Mouse (Mus musculus): ENCODE measurements around the gene Ddx54.
A peak's percentile ranks its signal among the peaks of the same experiment; 100 is the strongest.

The Ddx54 gene

DNA sequence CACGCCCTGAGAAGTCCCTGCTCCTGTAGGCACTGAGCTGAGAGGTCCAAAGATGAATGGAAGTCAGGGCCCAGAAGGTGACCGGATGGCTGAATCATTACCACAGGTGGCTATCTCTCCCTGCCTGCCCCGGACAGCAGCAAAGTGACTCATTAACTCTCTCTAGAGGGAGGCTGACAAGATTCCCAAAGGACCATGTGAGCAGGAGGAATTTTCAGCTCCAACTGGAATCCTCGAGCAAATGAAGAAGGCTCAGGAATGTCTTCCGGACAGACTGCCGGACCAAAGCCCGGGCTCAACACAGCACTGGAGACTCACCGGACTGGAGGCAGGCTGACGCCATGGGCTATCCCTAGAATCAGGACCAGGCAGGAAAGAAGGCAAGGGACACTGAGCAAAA lies 30.5 kb upstream of the Ddx54 start:
- DNase-seq (ENCODE audit: low spot score) = no peak

GRCm38 (mm10) chr5:120583511-120583910 lies 29.0 kb upstream of the Ddx54 start:
- no peak for DNase-seq (ENCODE audit: low spot score)

GRCm38 (mm10) chr5:120584968-120585367 lies 27.6 kb upstream of the Ddx54 start:
- no peak for DNase-seq (ENCODE audit: low spot score)

- DNase-seq (ENCODE audit: low spot score) = no peak
Measured at GRCm38 (mm10) chr5:120586741-120587615, 25.6 kb upstream of the Ddx54 start.

DNA sequence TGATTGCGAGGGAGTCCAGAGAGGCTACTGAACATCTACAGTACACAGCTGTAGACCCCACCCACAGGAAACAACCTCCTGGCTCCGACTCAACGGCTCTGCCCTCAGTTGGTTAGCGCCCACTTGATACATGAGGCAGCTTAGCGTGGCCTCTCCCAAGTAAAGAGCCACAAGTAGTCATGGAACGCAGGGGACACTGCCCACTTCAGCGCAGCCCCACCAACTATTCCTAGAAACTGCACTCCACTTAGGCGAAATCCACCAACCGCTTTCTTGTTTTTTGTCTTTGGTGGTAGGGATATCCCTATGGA lies 25.0 kb upstream of the Ddx54 start:
- no peak for DNase-seq (ENCODE audit: low spot score)

GRCm38 (mm10) chr5:120587940-120588568 lies 24.5 kb upstream of the Ddx54 start:
- no peak for DNase-seq (ENCODE audit: low spot score)

DNA sequence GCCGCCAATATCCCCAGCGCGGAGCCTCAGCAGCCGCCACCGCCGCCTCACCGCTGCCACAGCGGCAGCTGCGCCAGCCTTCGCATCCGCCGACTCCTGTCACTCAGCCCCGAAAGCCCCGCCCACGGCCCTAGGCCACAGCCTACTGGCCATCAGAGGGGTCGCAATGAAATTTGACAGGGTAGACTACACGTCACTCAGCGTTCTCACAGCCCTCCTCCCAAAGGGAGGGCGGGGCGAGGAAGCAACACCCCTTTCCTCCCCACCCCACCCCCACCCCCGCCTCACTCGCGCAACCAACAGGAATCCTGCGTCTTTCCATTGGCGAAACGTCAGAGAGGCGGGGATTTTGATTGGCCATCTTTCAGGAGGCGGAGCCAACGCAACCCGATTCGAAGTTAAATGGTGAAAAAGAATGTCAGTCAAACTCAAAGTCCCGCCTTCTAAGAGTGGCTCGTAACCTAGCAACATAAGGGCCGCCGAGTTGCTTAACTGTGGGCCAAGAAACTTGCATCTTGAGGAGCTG lies 23.9 kb upstream of the Ddx54 start, which contains the start of the genes Tpcn1 and Iqcd:
Gene Tpcn1 (minus strand): TSS at position 105 of the 526 bp plus-strand sequence.
Gene Iqcd (plus strand): TSS at position 448 of the 526 bp plus-strand sequence.
- DNase-seq (ENCODE audit: low spot score) = peak; percentile 99

- no peak for DNase-seq (ENCODE audit: low spot score)
Measured at GRCm38 (mm10) chr5:120590356-120591010, 22.1 kb upstream of the Ddx54 start.

- no peak for DNase-seq (ENCODE audit: low spot score)
Measured at GRCm38 (mm10) chr5:120592141-120592540, 20.4 kb upstream of the Ddx54 start.

- no peak for DNase-seq (ENCODE audit: low spot score)
Measured at GRCm38 (mm10) chr5:120594485-120594884, 18.1 kb upstream of the Ddx54 start.

DNA sequence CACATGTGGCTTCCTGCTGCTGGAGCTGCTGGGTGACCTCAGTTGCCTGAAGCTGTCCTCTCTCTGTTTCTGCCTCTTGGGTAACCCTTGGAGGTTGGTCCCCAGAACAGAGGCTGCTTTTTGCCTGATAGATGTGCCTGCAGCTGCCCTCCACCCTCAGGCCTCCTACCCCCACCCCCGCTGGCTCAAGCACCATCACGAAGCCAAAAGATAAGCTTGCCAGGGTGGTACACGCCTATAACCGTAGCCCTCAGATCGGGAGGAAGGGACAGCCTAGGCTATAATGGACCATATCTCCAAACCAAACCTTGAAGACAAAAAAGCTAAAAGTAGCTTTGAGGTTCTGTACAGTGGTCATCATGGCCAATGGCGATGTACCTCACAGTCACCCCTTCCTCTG lies 12.9 kb upstream of the Ddx54 start:
- DNase-seq (ENCODE audit: low spot score) = no peak

DNA sequence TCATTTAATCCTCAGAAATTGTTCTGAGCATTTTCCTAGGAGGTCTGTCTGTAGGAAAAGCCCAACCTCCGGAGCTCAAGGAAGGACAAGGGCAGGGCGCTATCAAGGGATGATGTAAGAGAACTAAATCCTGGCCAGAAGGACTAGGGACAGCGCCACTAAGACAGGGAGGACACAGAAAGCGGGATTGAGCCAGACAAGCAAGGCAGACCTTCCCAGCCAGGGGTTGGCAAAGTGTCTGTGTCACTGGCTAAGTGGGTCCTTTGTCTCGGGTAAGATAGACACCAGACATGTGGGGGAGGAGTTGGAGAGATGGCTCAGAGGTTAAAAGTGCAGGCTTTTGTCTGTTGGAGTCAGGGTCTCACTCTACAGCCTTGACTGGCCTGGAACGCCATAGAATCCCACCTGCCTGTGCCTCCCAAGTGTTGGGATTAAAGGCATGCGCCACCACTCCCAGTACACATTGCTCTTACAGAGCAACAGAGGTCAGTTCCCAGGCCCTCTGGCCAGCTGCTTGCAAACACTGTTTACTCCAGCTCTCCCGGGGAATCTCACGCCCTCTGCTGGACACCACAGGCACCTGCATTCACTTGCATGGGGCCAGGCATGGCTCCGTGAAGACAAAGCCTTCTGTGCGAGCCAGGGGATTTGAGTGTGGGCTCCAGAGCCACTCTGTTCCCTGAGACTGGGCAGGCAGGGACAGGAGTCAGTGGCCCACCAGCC lies 11.4 kb upstream of the Ddx54 start:
- no peak for DNase-seq (ENCODE audit: low spot score)

GRCm38 (mm10) chr5:120602210-120602609 lies 10.3 kb upstream of the Ddx54 start:
- DNase-seq (ENCODE audit: low spot score) = no peak

DNA sequence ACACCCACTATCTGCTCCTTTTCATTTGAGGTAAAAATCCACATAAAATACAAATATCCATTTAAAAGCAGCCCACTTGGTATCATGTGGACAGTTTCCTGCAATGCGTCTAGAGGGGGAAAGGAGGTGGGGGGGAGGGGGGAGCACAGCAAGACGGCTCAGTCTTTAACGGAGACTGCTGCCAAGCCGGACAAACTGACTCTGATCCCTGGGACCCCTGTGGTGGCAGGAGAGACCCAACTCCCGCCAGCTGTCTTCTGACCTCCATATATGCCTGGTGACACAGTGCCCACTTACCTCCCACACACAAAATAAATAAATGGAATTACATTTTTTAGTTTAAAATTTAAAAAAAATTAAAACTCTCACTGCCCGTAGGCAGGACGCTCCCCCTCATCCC lies 9.0 kb upstream of the Ddx54 start:
- no peak for DNase-seq (ENCODE audit: low spot score)

GRCm38 (mm10) chr5:120604839-120605238 lies 7.7 kb upstream of the Ddx54 start:
- DNase-seq (ENCODE audit: low spot score) = no peak

- no peak for DNase-seq (ENCODE audit: low spot score)
Measured at GRCm38 (mm10) chr5:120605241-120605661, 7.3 kb upstream of the Ddx54 start.

DNA sequence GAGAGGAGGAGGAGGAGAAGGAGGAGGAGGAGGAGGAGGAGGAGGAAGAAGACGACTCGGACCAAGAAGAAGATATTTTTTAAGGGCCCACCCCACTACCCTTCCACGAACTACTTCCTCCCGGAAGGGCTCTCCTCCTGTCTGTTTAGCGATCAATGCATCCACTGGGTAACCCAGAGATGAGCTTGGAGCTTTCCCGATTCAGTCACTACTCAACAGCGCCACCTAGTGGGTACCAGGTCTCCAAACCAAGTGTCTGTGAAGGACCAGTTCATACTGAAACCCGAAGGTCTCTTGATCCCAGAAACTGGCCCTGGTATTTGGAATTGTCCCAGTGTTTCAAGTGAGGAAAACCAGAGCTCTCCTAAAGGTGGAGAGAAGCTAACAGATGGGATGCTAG lies 6.9 kb upstream of the Ddx54 start:
- DNase-seq (ENCODE audit: low spot score) = peak; percentile 86

DNA sequence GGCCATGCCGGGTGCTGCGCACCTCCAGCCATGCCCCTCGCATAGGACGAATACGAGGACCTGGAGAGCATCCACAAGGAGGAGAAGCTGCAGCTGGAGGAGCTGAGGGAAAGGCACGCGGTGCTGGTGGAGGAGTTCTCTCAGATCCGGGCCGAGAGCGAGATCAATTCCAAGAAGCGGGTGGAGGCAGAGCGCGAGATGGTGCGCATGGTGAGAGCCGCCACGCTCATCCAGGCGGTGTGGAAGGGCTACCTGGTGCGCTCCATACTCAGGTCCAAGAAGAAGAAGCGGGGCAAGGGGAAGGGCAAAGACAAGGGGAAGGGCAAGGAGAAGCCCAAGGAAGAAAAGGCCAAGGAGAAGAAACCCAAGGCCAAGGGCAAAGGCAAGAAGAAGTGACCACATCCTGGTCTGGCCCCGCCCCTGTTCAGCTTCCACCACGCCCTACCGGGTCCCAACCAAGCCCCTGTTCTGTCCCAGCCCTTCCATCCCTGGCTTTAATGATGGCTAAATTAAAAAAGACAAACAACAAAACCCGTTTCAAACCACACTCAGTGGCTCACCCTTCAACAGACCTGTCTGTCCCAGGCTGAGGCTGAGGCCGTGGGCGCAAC lies 5.8 kb upstream of the Ddx54 start:
- DNase-seq (ENCODE audit: low spot score) = no peak

DNA sequence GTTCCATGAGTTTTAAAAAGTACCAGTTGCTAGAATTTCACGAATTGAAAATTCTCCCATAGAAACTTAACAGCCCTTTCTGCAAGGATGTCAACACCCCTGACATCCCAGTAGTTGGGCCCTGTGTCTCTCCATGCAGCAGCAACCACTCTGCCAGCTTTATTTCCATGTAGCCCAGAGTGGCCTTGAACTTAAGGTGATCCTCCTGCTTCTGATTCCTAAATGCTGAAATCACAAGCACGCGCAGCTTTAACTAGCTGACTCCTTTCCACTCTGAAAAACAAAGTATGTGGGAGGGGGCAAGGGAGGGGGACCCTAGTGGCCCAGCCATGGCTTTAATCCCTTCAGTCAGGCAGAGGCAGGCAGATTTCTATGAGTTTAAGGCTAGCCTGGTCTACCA lies 5.2 kb upstream of the Ddx54 start:
- no peak for DNase-seq (ENCODE audit: low spot score)

- no peak for DNase-seq (ENCODE audit: low spot score)
Measured at GRCm38 (mm10) chr5:120609246-120609775, 3.2 kb upstream of the Ddx54 start.

- DNase-seq (ENCODE audit: low spot score) = no peak
Measured at GRCm38 (mm10) chr5:120610906-120611305, 1.6 kb upstream of the Ddx54 start.
